Mouse (Mus musculus): ENCODE measurements at regions not wholly inside any gene's neighbourhood (a gene's known extent, or its start where the extent isn't known, plus 50 kb on each side); places are given as distances from the start of the nearest gene placed in this dataset.

DNA sequence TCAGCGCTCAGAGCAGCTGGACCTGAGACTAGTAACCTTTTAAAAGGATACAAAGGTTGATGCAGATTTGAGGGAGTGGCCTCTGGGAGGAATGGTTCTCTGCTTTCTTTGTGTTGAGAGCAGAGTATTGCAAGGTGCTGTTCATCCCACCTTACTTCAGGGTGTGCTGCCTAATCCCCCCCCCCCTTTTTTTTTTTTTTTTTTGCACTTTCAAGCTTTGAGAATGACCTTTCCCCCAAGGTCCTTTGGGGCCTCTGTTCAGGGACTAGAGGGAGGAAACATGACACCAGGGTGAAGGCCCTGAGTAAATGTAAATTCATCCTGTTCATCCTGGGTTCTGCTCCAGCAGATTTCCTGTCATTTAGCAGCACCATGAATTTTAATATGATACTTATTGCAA, 204.4 kb upstream of the Clec14a start:
- in situ Hi-C loops (cut with MboI, MseI) = no loop called here

DNA sequence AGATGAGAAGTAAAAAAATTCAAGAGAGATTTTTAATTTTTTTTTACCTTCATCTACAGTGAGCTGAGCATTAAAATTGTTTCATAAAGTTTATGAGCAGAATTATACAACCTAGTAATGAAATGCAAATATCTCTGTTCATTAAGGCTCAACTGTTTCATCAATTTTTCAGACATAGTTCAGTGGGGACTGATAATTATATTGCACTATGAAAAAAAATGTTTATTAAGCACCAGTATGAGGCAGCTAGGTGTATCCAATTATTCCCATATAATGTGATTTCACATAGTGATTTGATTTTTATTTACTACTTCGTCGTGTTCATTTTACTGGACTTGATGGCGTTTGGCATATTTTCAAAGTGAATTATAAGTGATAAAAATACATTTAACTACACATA, 191.4 kb upstream of the Clec14a start:
- in situ Hi-C loops (cut with MboI, MseI) = no loop called here

DNA sequence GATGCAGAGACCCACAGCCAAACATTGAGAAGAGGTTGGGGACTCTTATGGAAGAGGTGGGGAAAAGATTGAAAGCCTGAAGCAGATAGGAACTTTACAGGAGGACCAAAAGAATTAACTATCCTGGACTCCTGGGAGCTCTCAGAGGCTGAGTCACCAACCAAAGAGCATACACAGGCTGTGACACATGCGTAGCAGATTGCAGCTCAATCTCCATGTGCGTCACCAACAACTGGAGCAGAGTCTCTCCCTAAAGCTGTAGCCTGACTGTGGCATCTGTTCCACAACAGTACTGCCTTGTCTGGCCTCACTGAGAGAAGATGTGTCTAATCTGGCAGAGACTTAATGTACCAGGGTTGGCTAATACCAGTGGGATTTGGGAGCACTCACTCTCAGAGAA, 185.7 kb upstream of the Clec14a start:
- in situ Hi-C loops (cut with MboI, MseI) = no loop called here

DNA sequence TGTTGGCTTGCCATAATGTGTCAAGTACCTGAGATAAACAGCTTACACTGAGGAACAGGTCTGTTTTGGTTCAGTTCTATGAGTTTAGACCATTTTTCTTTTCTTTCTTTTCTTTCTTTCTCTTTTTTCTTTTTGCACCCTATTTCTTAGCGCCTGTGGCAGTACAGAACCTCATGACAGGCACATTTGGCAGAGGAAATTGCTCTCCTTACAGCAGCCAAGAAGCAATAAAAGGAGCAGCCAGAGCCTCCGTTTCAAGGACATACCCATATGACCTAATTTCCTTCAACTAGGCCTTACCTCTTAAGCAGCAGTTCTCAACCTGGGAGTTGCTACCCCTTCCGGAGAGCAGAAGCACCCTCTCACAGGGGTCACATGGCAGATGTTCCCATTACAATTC, 173.9 kb upstream of the Clec14a start:
- in situ Hi-C loops (cut with MboI, MseI) = no loop called here

DNA sequence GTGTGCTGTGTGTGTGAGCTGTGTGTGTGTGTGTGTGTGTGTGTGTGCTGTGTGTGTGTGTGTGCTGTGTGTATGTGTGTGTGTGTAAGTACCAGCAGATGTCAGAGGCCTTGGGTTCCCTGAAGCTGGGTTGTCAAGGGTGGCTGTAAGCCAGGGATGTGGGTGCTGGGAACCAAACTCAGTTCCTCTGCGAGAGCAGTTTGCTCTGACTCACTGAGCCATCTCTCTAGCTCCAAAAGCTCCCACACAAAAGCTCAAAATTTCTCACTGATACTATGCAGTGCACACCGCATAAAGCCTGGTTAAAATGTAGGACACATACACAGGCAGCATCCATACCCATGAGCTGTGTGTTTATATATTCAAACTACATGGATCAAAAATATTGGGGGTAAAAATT, 172.9 kb upstream of the Clec14a start:
- in situ Hi-C loops (cut with MboI, MseI) = no loop called here

DNA sequence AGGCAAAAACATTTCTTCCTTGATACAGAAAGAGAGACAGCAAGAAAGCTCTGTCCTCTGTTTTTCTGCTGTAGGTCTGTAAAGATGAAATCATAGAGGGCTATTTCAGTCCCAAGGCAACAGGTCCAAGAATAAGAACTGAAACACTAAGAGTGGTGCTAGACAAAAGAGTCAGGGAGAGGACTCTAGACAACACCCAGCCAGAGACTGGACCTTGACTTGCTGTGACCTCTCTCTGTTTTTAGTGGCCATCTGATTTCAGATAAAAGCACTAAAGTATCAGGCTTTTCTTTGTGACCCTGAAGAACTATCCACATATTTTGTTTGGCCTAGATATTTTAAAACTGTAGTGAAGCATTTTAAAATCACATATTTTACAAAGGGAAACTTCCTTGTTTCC, 171.6 kb upstream of the Clec14a start:
- in situ Hi-C loops (cut with MboI, MseI) = no loop called here

DNA sequence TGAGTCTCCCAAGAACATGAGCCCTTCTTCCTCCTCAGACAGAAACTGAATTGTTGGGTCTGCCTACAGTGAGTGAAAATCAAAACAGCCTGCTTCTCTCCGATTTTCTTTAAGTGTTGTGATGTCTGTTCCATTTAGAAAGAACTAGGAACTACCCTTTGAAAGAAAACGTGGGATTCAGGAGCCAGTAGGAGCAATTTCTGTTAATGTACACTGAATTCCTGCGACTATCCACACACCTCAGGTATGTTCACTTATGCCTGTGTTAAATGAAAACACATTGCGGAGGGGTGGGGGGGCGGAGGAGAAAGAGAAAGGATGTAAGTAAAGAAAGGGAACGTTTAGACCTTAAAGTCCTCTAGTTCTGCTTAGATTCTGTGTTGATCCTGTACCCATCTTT, 167.9 kb upstream of the Clec14a start:
- in situ Hi-C loops (cut with MboI, MseI) = no loop called here

DNA sequence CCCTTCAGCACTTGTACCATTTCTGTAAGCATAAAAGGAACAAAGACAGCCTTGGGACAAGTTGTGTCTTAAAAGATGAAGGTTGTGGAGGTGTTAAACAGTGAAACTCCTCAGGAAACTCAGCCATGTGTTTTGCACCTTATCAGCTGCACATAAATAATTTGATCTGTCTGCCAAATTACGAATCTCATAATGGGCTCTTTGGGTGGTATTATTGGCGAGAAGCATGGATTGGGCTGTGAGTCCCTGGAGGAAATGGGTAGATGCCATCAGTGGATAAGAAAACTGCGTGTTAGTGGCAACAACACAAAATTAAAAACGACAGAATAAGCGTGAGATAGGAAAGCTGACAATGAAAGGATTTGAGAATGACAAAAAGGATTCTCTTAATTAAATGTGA, 165.4 kb upstream of the Clec14a start:
- in situ Hi-C loops (cut with MboI, MseI) = no loop called here

DNA sequence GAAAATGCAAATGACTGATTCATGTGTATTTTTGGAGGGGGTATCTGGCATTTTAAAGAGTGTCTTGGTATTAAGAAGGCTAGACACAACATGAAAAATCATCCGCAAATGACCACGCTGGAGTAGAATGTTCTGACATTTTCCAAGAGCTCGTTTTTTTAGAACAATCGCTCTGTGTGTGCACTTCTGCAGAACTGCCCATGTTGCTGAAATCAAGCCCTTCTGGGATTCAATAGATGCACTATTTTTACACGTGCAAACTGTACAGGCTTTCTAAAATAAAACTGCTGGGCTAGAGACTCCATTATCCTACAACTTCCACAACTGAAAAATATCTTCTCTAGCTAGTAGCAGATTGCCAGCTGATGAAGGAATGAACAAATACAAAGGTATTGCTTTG, 160.8 kb upstream of the Clec14a start:
- in situ Hi-C loops (cut with MboI, MseI) = no loop called here

DNA sequence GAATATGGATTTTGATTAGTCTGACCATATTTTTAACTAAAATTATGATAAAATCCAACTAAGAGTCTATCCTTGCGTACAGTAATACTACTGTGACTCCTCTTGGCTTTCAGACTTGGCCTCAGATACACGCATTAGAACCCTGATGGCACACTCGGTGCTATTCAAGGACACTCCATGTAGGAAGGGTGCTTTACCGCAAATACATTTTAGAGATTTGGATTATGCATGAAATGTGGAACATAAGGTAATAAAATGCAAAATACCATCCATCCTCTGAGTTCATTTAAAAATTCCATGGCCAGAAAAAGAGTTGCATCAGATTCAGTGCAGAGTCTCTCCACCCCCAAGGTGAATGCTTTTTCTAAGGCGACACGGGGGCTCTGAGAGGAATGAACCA, 157.7 kb upstream of the Clec14a start:
- in situ Hi-C loops (cut with MboI, MseI) = no loop called here

DNA sequence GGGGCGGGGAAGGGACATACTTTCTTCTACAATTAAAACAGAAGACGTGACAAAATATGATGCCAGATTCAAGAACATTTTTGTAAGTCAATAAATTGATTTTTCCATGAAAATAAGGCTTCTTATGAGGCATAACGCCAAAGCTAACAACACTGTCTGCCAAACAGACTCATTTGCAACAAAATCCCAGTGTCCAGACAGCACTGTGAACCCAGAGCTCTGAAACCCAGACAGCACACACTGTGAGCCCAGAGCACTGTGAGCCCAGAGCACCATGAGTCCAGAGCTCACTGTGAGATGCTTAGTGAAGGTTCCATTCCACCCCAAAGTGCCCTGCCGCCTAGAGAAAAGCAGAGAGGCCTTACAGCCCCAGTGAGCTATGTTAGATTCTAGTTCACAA, 156.9 kb upstream of the Clec14a start:
- in situ Hi-C loops (cut with MboI, MseI) = no loop called here

DNA sequence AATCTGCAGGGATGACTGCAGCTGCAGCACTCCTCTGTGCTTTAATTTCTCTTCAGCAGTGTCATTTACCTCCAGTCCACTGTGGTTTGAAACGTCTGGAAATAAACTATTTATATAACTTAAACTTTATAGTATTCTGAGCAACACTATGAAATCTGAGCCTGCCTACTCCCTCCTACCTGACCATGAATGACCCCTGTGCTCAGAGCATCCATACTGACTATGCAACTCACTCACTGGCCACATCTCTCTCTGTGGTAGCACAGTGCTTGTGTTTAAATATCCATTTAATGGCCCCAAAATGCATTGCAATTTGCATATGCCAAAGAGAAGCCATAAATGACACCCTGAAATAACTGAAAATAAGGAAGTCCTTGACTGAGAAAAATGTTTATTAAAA, 154.5 kb upstream of the Clec14a start:
- in situ Hi-C loops (cut with MboI, MseI) = no loop called here

DNA sequence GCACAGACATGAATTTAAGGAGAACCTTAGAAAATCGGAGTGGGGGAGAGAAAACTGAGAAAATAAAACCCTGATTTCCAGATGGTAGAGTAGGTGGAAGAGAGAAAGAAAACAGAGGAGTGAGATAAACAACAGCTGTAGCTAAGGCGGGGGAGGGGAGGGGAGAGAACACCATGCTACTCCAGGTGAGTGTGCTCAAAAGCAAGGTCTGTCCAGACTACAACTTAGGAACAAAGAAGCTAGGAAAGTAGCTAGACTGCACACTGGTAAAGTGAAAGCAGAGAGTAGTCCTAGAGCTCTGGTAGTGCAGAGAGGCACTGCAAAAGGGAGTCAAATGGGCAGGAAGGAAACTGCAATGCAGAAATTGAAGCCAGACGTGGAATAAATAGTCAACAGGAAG, 132.8 kb upstream of the Clec14a start:
- in situ Hi-C loops (cut with MboI, MseI) = no loop called here

DNA sequence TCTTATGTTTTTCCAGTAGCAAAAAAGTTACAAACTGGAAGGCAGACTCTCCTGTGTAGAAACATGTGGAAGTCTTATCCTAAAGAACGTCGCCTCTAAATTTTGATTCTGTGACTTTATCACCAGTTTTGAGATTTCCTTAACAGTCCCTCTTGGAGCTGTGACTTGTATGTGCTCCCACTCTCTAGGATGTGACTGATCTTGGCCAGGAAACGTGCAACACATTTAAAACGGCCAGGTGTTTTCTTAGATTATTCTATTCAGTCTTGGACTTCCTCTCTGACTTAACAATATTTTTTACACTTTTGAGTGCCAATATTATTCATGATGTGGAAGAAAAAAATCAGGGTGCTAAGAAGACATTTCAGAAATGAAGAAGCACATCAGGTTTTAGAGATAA, 91.2 kb upstream of the Clec14a start:
- in situ Hi-C loops (cut with MboI, MseI) = no loop called here

DNA sequence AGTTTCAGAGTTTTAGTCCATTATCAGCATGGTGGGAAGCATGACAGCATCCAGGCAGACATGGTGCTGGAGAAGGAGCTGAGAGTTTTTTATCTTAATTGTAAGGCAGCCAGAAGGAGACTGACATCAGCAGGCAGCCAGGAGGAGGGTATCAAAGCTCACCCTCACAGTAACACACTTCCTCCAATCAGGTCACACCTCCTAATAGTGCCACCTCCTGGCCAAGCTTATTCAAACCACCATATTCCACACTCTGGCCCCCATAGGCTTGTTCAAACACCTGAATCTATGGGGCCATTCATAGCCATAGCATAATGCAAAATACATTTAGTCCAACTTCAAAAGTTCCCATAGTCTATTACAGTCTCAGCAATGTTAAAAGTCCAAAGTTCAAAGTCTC, 65.1 kb upstream of the Clec14a start:
- in situ Hi-C loops (cut with MboI, MseI) = no loop called here

DNA sequence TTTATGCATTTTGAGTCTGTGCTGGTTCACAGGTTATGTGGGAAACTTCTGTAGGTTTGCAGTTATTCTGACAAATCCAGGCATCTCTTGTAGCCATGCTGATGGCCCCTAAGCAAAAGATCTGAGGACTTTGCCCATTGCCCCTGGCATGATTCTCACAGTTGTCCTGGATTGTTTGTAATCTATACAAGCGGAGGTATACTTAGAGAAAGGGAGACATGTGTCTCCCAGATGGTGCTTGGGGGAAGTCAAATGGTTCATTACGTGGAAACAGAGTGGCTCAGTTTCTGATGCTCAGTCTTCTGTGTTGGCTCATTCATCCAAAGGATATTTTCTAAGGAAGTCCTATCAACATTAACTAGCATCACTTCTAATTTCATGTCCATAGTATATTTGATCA, 60.8 kb upstream of the Clec14a start:
- in situ Hi-C loops (cut with MboI, MseI) = no loop called here

DNA sequence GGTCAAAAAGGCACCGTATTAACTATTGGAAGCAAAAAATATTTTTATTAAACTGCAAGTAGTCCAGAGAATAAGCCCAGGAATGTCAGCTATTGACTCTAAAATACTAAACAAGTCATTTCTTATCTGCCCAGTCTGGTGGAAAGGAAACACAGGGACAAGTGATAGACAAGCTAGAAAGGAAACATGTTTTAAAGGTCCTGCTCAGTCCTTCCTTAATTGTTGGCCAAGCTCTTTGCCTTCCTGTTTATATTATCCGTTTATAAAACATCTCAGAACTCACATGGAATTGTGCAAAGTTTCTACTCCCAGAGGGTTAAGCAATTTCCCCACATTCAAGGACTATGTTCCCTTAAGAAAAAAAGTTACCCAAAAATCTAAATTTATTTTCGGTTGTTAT, 54.9 kb upstream of the Clec14a start:
- in situ Hi-C loops (cut with MboI, MseI) = no loop called here

All from T-helper 17 cell (primary cell).